Mouse (Mus musculus) neural tube, embryonic 12.5 days (tissue): ENCODE data around the gene Gpc1. TPM values are rescaled to one million over a fixed set of nuclear protein-coding genes. Genes with fewer than 3 reads are reported as not detected.

ENCODE experiments used
- ATAC-seq: fragments of 200-750 bp; cut with Nextera tagmentation; 2 replicates; pipeline ENCODE4 v1.8.0; 2017; ENCODE audit warnings: low read depth, mild to moderate bottlenecking, moderate TSS enrichment, moderate library complexity; ENCODE audit not compliant: low FRiP score
- H3K27ac ChIP-seq: fragments of 300-500 bp; sonication (generic); 2 replicates; pipeline ENCODE4 v1.5.1; 2016
- H3K27me3 ChIP-seq: fragments of 300-500 bp; sonication (generic); replicated peaks from 2 replicates; pipeline ENCODE4 v1.6.1; 2016; ENCODE audit warnings: mild to moderate bottlenecking
- H3K36me3 ChIP-seq: fragments of 300-500 bp; sonication (generic); 2 replicates; pipeline ENCODE4 v1.6.1; 2016; ENCODE audit warnings: mild to moderate bottlenecking
- H3K4me1 ChIP-seq: fragments of 300-500 bp; sonication (generic); 2 replicates; pipeline ENCODE4 v1.6.1; 2016
- H3K4me2 ChIP-seq: fragments of 300-500 bp; sonication (generic); replicated peaks from 2 replicates; pipeline ENCODE4 v1.6.1; 2016; ENCODE audit warnings: mild to moderate bottlenecking
- H3K4me3 ChIP-seq: fragments of 300-500 bp; sonication (generic); 2 replicates; pipeline ENCODE4 v1.5.1; 2016
- H3K9ac ChIP-seq: fragments of 300-500 bp; sonication (generic); 2 replicates; pipeline ENCODE4 v1.6.1; 2016; ENCODE audit warnings: mild to moderate bottlenecking
- H3K9me3 ChIP-seq: fragments of 300-500 bp; sonication (generic); 2 replicates; pipeline ENCODE4 v1.6.1; 2016; ENCODE audit warnings: mild to moderate bottlenecking
- WGBS: fragments of 180-500 bp; shearing (Covaris S2); methylation state at CpG from one replicate; pipeline ENCODE4 v1.1.7; 2016; 5-methylcytosine and 5-hydroxymethylcytosine counted together
- polyA plus RNA-seq: library from polyadenylated mRNA; unstranded; fragments of >200 nt; fragmentation: Nextera tagmentation; extraction: Ambion mirVana; gene quantifications from 2 replicates; pipeline ENCODE4 v1.2.1, GENCODE M21; 2016

Gpc1 gene
- polyA plus RNA-seq, 1 experiment from 2014 or later: 70.0 TPM

- Histone ChIP-seq H3K27me3 (no peaks in the 10 kb centered on the region), H3K4me2 (no peak overlapping the region), H3K9ac (no peak overlapping the region), H3K36me3 (no peaks in the 10 kb centered on the region), H3K4me1 (no peaks in the 10 kb centered on the region), H3K27ac (no peak overlapping the region), H3K9me3 (no peaks in the 10 kb centered on the region), H3K4me3 (no peak overlapping the region)
- no peak for ATAC-seq
- WGBS: 79% methylated on average over 5 of the region's 5 CpGs
These were observed 26.3 kb upstream of the Gpc1 start for GRCm38 (mm10) chr1:92805181-92805580.

GRCm38 (mm10) chr1:92805836-92806235 lies 25.6 kb upstream of the Gpc1 start:
- Histone ChIP-seq H3K9me3 (no peaks in the 10 kb centered on the region), H3K9ac (no peak overlapping the region), H3K27ac (no peak overlapping the region), H3K27me3 (no peaks in the 10 kb centered on the region), H3K4me3 (no peak overlapping the region), H3K4me2 (no peak overlapping the region), H3K36me3 (no peaks in the 10 kb centered on the region), H3K4me1 (no peaks in the 10 kb centered on the region)
- ATAC-seq: no peak
- WGBS: 84% methylated on average over 2 of the region's 2 CpGs

GRCm38 (mm10) chr1:92806720-92807119 lies 24.7 kb upstream of the Gpc1 start:
- H3K4me3 ChIP-seq: no peak overlapping the region
- no peaks in the 10 kb centered on the region for H3K4me1 ChIP-seq
- H3K9ac ChIP-seq: no peak overlapping the region
- ATAC-seq: no peak
- 91% methylated on average over 3 of the region's 3 CpGs for WGBS
- no peaks in the 10 kb centered on the region for H3K36me3 ChIP-seq
- no peak overlapping the region for H3K27ac ChIP-seq
- H3K4me2 ChIP-seq: no peak overlapping the region
- H3K27me3 ChIP-seq: no peaks in the 10 kb centered on the region
- no peaks in the 10 kb centered on the region for H3K9me3 ChIP-seq

- Histone ChIP-seq H3K9me3 (no peaks in the 10 kb centered on the region), H3K36me3 (no peaks in the 10 kb centered on the region), H3K27ac (no peak overlapping the region), H3K4me2 (no peak overlapping the region), H3K4me3 (no peak overlapping the region), H3K27me3 (no peaks in the 10 kb centered on the region), H3K9ac (no peak overlapping the region), H3K4me1 (no peaks in the 10 kb centered on the region)
- WGBS: 84% methylated on average over 4 of the region's 4 CpGs
- ATAC-seq: no peak
These were observed 21.8 kb upstream of the Gpc1 start for GRCm38 (mm10) chr1:92809621-92810020.

GRCm38 (mm10) chr1:92814319-92814718 lies 17.1 kb upstream of the Gpc1 start:
- 73% methylated on average over 5 of the region's 5 CpGs for WGBS
- H3K27me3 ChIP-seq: no peaks in the 10 kb centered on the region
- no peak overlapping the region for H3K9ac ChIP-seq
- H3K9me3 ChIP-seq: no peaks in the 10 kb centered on the region
- no peak overlapping the region for H3K4me3 ChIP-seq
- no peaks in the 10 kb centered on the region for H3K4me1 ChIP-seq
- no peak overlapping the region for H3K27ac ChIP-seq
- H3K36me3 ChIP-seq: no peaks in the 10 kb centered on the region
- H3K4me2 ChIP-seq: no peak overlapping the region
- no peak for ATAC-seq

GRCm38 (mm10) chr1:92815100-92815499 lies 16.3 kb upstream of the Gpc1 start:
- Histone ChIP-seq H3K4me3 (no peak overlapping the region), H3K36me3 (no peaks in the 10 kb centered on the region), H3K9me3 (no peaks in the 10 kb centered on the region), H3K27me3 (no peaks in the 10 kb centered on the region), H3K4me1 (no peaks in the 10 kb centered on the region), H3K27ac (no peak overlapping the region), H3K4me2 (no peak overlapping the region), H3K9ac (no peak overlapping the region)
- WGBS: 67% methylated on average over 9 of the region's 9 CpGs
- ATAC-seq: no peak

- no peaks in the 10 kb centered on the region for H3K4me1 ChIP-seq
- no peak overlapping the region for H3K4me3 ChIP-seq
- H3K4me2 ChIP-seq: no peak overlapping the region
- WGBS: 78% methylated on average over 5 of the region's 5 CpGs
- H3K36me3 ChIP-seq: no peaks in the 10 kb centered on the region
- no peaks in the 10 kb centered on the region for H3K9me3 ChIP-seq
- H3K27me3 ChIP-seq: no peaks in the 10 kb centered on the region
- H3K27ac ChIP-seq: no peak overlapping the region
- H3K9ac ChIP-seq: no peak overlapping the region
- ATAC-seq: no peak
These were observed 15.6 kb upstream of the Gpc1 start for GRCm38 (mm10) chr1:92815756-92816294.

- H3K27me3 ChIP-seq: no peaks in the 10 kb centered on the region
- peak overlapping the region; percentile 86; the same call in 1 of the 2 replicates for H3K27ac ChIP-seq
- 7% methylated on average over 13 of the region's 13 CpGs for WGBS
- peaks cover 35% of the 10 kb centered on the region for H3K4me1 ChIP-seq
- H3K9me3 ChIP-seq: no peaks in the 10 kb centered on the region
- H3K4me3 ChIP-seq: peak overlapping the region; percentile 90
- peaks cover 6% of the 10 kb centered on the region for H3K36me3 ChIP-seq
- H3K4me2 ChIP-seq: peak overlapping the region; percentile 82
- ATAC-seq: no peak
- 0 out of 2 replicates have a peak overlapping the region, but pooled peaks have one; percentile 4 for H3K9ac ChIP-seq
These were observed 738 bp upstream of the Gpc1 start for GRCm38 (mm10) chr1:92830626-92831187.

GRCm38 (mm10) chr1:92832011-92833010 lies 866 bp downstream of the Gpc1 start:
- peak overlapping the region; percentile 97 for H3K9ac ChIP-seq
- H3K36me3 ChIP-seq: peaks cover 16% of the 10 kb centered on the region
- H3K4me2 ChIP-seq: peak overlapping the region; percentile 82
- peak overlapping the region; percentile 90 for H3K4me3 ChIP-seq
- under 1% methylated on average over 62 of the region's 62 CpGs for WGBS
- H3K27ac ChIP-seq: peak overlapping the region; percentile 86
- peaks cover 35% of the 10 kb centered on the region for H3K4me1 ChIP-seq
- H3K27me3 ChIP-seq: no peaks in the 10 kb centered on the region
- ATAC-seq: peak; percentile 33
- no peaks in the 10 kb centered on the region for H3K9me3 ChIP-seq

- Histone ChIP-seq H3K4me3 (peak overlapping the region; percentile 90; the same call in 1 of the 2 replicates), H3K27ac (no peak overlapping the region), H3K9ac (peak overlapping the region; percentile 97), H3K4me1 (peaks cover 47% of the 10 kb centered on the region), H3K9me3 (no peaks in the 10 kb centered on the region), H3K4me2 (peak overlapping the region; percentile 82), H3K27me3 (no peaks in the 10 kb centered on the region), H3K36me3 (peaks cover 19% of the 10 kb centered on the region)
- WGBS: 68% methylated on average over 7 of the region's 7 CpGs
- ATAC-seq: no peak
These were observed 2.7 kb downstream of the Gpc1 start for GRCm38 (mm10) chr1:92833987-92834706.

GRCm38 (mm10) chr1:92837931-92838833 lies 6.7 kb downstream of the Gpc1 start:
- Histone ChIP-seq H3K36me3 (peaks cover 19% of the 10 kb centered on the region), H3K27me3 (no peaks in the 10 kb centered on the region), H3K4me1 (peaks cover 36% of the 10 kb centered on the region), H3K4me2 (no peak overlapping the region), H3K4me3 (no peak overlapping the region), H3K27ac (no peak overlapping the region), H3K9ac (no peak overlapping the region), H3K9me3 (no peaks in the 10 kb centered on the region)
- no peak for ATAC-seq
- 87% methylated on average over 14 of the region's 14 CpGs for WGBS
